Mouse (Mus musculus): ENCODE data around the gene Fam19a5. TPM values are rescaled to one million over a fixed set of nuclear protein-coding genes. Genes with fewer than 3 reads are reported as not detected.
A peak's percentile ranks its signal among the peaks of the same experiment; 100 is the strongest.

Fam19a5 gene
- polyA plus RNA-seq, 1 experiment from 2014 or later = 1.4 TPM

- H3K9ac ChIP-seq (ENCODE audit: low read depth, low read length) = peak overlapping the region; percentile 50
- H3K36me3 ChIP-seq (ENCODE audit: control insufficient read depth, insufficient read depth) = no peaks in the 10 kb centered on the region
- peak; percentile 39; the same call in 1 of the 2 replicates for ATAC-seq
- TF ChIP-seq CTCF (IDR thresholded peaks at IDR 0.05; ENCODE audit: low read depth) = no peak
- H3K4me3 ChIP-seq (ENCODE audit: low read depth, low read length) = peak overlapping the region; percentile 59
- no peak overlapping the region; the same call in 1 of the 2 replicates for H3K27ac ChIP-seq (ENCODE audit: low read depth, low read length)
- H3K27me3 ChIP-seq (replicated peaks; ENCODE audit: control insufficient read depth, insufficient read depth, low read length) = peaks cover 52% of the 10 kb centered on the region
- H3K4me1 ChIP-seq (replicated peaks; ENCODE audit: control insufficient read depth, insufficient read depth, low read length) = no peaks in the 10 kb centered on the region
- no peaks in the 10 kb centered on the region for H3K9me3 ChIP-seq (ENCODE audit: control insufficient read depth)
- under 1% methylated on average over 50 of the region's 76 CpGs for WGBS
- H3K4me2 ChIP-seq (replicated peaks; ENCODE audit: low read depth) = peak overlapping the region; percentile 91
These were observed 80.6 kb downstream of the Fam19a5 start for GRCm38 (mm10) chr15:87624610-87625091.

- peak; percentile 49; the same call in 1 of the 2 replicates for ATAC-seq
- TF ChIP-seq CTCF (IDR thresholded peaks at IDR 0.05; ENCODE audit: low read depth) = peak; percentile 94
- Histone ChIP-seq H3K9ac (ENCODE audit: low read depth, low read length) (peak overlapping the region; percentile 50), H3K27ac (ENCODE audit: low read depth, low read length) (no peak overlapping the region), H3K27me3 (replicated peaks; ENCODE audit: control insufficient read depth, insufficient read depth, low read length) (peaks cover 52% of the 10 kb centered on the region), H3K9me3 (ENCODE audit: control insufficient read depth) (no peaks in the 10 kb centered on the region), H3K4me2 (replicated peaks; ENCODE audit: low read depth) (peak overlapping the region; percentile 91), H3K4me1 (replicated peaks; ENCODE audit: control insufficient read depth, insufficient read depth, low read length) (no peaks in the 10 kb centered on the region), H3K4me3 (ENCODE audit: low read depth, low read length) (peak overlapping the region; percentile 59), H3K36me3 (ENCODE audit: control insufficient read depth, insufficient read depth) (no peaks in the 10 kb centered on the region)
- 1% methylated on average over 67 of the region's 68 CpGs for WGBS
These were observed 81.3 kb downstream of the Fam19a5 start for GRCm38 (mm10) chr15:87625236-87626023.

DNA sequence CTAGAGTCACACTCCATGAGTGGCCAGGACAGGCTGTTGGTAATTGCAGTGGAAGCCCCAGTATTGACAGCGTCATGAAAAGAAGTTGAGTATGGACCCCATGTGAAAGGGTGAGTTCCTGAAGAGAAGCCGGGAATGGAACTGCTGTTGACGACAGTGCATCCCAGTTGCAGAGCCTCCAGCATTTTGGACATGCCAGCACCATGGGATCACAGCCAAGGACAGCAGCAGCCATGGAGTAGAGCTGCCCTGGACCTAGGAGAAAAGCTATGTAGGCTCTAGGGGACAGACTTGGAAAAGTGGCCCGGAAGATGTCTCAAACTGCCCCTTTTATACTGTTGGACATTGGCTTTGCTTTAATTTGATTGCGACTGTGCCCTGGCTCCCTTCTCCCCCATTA is 91.2 kb downstream of the Fam19a5 start:
- no peak overlapping the region for H3K4me2 ChIP-seq (replicated peaks; ENCODE audit: low read depth)
- no peak for TF ChIP-seq CTCF (IDR thresholded peaks at IDR 0.05; ENCODE audit: low read depth)
- H3K4me3 ChIP-seq (ENCODE audit: low read depth, low read length) = no peak overlapping the region
- H3K36me3 ChIP-seq (ENCODE audit: control insufficient read depth, insufficient read depth) = no peaks in the 10 kb centered on the region
- no peaks in the 10 kb centered on the region for H3K4me1 ChIP-seq (replicated peaks; ENCODE audit: control insufficient read depth, insufficient read depth, low read length)
- H3K9ac ChIP-seq (ENCODE audit: low read depth, low read length) = no peak overlapping the region
- H3K27ac ChIP-seq (ENCODE audit: low read depth, low read length) = no peak overlapping the region
- ATAC-seq = no peak
- WGBS = 91% methylated on average over 5 of the region's 5 CpGs
- H3K9me3 ChIP-seq (ENCODE audit: control insufficient read depth) = no peaks in the 10 kb centered on the region
- no peaks in the 10 kb centered on the region for H3K27me3 ChIP-seq (replicated peaks; ENCODE audit: control insufficient read depth, insufficient read depth, low read length)

GRCm38 (mm10) chr15:87636407-87636806 is 92.3 kb downstream of the Fam19a5 start:
- Histone ChIP-seq H3K4me1 (replicated peaks; ENCODE audit: control insufficient read depth, insufficient read depth, low read length) (no peaks in the 10 kb centered on the region), H3K36me3 (ENCODE audit: control insufficient read depth, insufficient read depth) (no peaks in the 10 kb centered on the region), H3K4me3 (ENCODE audit: low read depth, low read length) (no peak overlapping the region), H3K9ac (ENCODE audit: low read depth, low read length) (no peak overlapping the region), H3K27me3 (replicated peaks; ENCODE audit: control insufficient read depth, insufficient read depth, low read length) (no peaks in the 10 kb centered on the region), H3K9me3 (ENCODE audit: control insufficient read depth) (no peaks in the 10 kb centered on the region), H3K27ac (ENCODE audit: low read depth, low read length) (no peak overlapping the region), H3K4me2 (replicated peaks; ENCODE audit: low read depth) (no peak overlapping the region)
- no peak for ATAC-seq
- TF ChIP-seq CTCF (IDR thresholded peaks at IDR 0.05; ENCODE audit: low read depth) = no peak
- 82% methylated on average over 4 of the region's 4 CpGs for WGBS

DNA sequence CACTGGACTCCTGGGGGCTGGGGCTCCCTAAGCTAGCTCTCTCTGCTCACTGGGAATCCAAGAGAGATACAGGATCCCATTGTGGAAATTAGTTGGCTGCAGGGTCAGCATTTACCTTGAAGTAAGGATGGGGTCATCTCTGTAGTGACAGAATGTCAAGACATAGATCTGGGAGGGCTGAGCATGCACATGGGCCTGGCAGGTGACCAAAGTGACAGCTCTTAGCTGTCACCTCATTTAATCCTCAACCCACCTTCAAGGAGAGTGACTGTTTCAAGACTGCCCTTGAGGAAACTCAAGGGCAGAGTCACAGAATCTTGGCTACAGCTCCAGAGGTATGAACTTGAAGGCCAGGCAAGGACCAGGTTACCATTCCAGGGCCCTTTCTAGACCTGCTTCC is 93.1 kb downstream of the Fam19a5 start:
- no peaks in the 10 kb centered on the region for H3K27me3 ChIP-seq (replicated peaks; ENCODE audit: control insufficient read depth, insufficient read depth, low read length)
- no peaks in the 10 kb centered on the region for H3K36me3 ChIP-seq (ENCODE audit: control insufficient read depth, insufficient read depth)
- H3K9ac ChIP-seq (ENCODE audit: low read depth, low read length) = no peak overlapping the region
- H3K9me3 ChIP-seq (ENCODE audit: control insufficient read depth) = no peaks in the 10 kb centered on the region
- H3K4me3 ChIP-seq (ENCODE audit: low read depth, low read length) = no peak overlapping the region
- no peaks in the 10 kb centered on the region for H3K4me1 ChIP-seq (replicated peaks; ENCODE audit: control insufficient read depth, insufficient read depth, low read length)
- no peak for ATAC-seq
- H3K4me2 ChIP-seq (replicated peaks; ENCODE audit: low read depth) = no peak overlapping the region
- no peak for TF ChIP-seq CTCF (IDR thresholded peaks at IDR 0.05; ENCODE audit: low read depth)
- no peak overlapping the region for H3K27ac ChIP-seq (ENCODE audit: low read depth, low read length)

- no peaks in the 10 kb centered on the region for H3K4me1 ChIP-seq (replicated peaks; ENCODE audit: control insufficient read depth, insufficient read depth, low read length)
- no peak for ATAC-seq
- no peak overlapping the region for H3K4me3 ChIP-seq (ENCODE audit: low read depth, low read length)
- no peaks in the 10 kb centered on the region for H3K9me3 ChIP-seq (ENCODE audit: control insufficient read depth)
- H3K27ac ChIP-seq (ENCODE audit: low read depth, low read length) = no peak overlapping the region
- no peaks in the 10 kb centered on the region for H3K27me3 ChIP-seq (replicated peaks; ENCODE audit: control insufficient read depth, insufficient read depth, low read length)
- WGBS = 78% methylated on average over 11 of the region's 11 CpGs
- no peaks in the 10 kb centered on the region for H3K36me3 ChIP-seq (ENCODE audit: control insufficient read depth, insufficient read depth)
- no peak overlapping the region for H3K9ac ChIP-seq (ENCODE audit: low read depth, low read length)
- TF ChIP-seq CTCF (IDR thresholded peaks at IDR 0.05; ENCODE audit: low read depth) = no peak
- H3K4me2 ChIP-seq (replicated peaks; ENCODE audit: low read depth) = no peak overlapping the region
These were observed 94.2 kb downstream of the Fam19a5 start for GRCm38 (mm10) chr15:87638270-87638669.

Measured in intestine, postnatal 0 days (tissue).